Mouse (Mus musculus) frontal cortex, adult 2 months (tissue): ENCODE measurements around the gene Dpm3. TPM values are rescaled to one million over a fixed set of nuclear protein-coding genes. Genes with fewer than 3 reads are reported as not detected.

Source experiments
- DNase-seq, 2 experiments: peaks; one replicate each; pipeline ENCODE4 v3.0.0; 2022; ENCODE audit warnings: low spot score in 1 of 2; ENCODE audit errors: extremely low spot score in 1 of 2
- polyA plus RNA-seq: library from polyadenylated mRNA; depleted of rRNA; stranded (reverse); fragments of >200 nt; gene quantifications from 2 replicates; pipeline ENCODE4 v1.2.3, GENCODE M21; 2012

Dpm3 gene
- polyA plus RNA-seq, 1 experiment, result 131 TPM

DNA sequence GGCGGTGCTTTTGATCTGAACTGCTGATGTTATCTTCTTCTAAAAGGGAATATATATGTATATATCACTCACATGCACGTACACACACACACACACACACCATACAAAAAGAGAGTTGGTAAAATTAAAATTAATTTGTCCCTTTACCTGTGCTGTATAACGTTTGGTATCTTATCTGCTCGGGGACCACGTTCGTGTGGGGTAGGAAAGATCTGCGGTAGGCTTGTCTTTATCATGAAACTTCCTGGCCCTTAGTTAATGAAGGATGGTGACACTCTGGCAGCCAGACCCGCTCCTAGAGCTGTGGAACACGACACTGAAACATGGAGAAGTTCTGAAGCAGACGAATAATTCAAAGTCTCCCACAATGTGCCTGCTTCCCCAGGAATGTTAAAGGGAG, 32.7 kb downstream of the Dpm3 start:
- DNase-seq, result no peak

DNA sequence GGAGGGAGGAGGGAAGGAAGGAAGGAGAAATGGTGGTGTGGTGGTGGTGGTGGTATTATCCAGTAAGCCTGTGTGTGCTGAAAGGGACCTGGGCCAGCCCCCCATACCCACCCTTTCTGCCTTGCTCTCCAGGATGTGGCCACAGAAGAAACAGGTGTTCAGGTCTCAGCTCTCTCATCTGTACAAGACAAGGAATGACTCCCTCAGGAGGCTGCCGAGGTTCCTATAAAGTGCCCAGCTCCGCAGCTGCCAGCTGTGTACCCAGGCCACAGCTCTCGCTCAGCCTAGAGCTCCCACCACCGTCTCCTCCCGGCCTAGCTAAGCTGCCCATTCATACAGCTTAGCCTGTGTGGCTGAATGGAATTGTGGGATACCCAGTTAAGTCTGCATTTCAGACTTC, 33.1 kb downstream of the Dpm3 start:
- DNase-seq, result no peak

DNA sequence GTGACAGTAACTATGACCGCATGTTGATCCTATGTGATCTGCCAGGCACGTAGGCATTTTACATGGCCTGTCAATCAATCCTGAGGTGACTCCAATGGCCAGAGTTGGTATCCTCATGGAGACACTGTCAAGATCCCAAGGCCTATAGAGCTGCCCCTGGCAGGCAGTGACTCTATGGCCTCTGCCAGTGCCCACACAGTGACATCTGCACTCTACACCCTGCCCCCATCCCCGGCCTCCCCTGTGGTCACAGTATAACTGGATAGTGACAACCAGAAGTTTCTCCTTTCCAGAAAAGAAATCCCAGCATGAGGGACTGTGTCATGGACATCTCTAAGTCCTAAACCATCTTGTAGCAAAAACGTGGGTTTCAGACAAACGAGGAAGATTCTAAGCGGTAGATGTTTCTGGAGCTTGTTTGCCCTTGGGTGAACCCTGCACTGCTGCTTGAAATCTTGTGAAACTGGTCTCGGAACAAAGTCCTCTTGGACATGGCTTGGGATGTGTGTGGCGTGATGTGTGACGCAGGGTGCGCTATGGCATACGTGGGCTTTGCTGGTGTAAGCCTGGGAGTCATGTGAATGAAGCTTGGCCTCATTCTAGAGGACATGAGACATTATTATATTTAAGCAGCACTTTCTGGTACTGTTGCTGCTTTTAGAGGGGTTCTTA, 34.2 kb downstream of the Dpm3 start:
- no peak for DNase-seq

DNA sequence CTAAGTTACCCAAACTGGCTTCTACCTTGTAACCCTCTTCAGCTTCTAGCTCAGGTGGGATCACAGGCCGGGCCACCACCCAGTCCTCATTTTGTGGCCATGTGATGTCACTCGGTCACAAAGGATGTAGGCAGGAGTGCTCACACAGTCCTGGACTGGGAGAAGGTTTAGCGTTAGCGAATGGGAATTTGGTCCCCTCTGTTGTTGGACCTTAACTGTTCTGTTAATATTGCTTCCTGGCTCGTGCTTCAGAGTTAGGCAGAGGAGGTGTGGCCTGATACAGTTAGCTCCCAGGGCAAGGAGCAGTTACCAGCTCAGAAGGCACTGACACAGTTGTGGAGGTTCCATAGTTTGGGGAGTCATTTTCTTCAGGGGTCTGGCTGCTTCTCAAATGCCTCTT, 35.0 kb downstream of the Dpm3 start:
- DNase-seq, result no peak

DNA sequence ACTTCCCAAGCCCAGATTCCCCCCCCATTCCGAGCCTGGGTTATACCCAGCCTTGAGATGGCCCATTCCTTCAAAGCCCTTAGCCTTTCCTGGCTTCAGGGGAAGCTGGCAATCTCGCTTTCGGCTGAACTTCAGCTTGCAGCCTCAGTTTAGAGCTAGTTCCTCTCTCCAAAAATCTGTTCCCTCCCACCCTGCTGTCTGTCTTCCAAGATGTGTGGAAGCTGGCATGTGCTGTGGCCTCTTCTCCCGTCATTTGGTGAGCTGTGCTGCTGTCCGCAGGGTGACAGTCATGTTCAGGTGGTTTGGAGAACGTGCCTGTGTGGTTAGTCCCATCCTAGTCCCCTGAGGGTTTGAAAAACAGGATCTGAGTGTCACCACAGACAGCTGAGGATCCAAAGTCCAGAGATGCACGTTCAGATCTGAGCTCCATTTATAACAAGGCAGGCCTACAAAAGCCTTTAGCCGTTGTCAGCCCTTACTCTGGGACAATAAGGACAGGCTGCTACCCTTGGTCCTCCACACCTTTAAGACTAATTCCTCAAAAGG, 36.6 kb downstream of the Dpm3 start:
- no peak for DNase-seq

DNA sequence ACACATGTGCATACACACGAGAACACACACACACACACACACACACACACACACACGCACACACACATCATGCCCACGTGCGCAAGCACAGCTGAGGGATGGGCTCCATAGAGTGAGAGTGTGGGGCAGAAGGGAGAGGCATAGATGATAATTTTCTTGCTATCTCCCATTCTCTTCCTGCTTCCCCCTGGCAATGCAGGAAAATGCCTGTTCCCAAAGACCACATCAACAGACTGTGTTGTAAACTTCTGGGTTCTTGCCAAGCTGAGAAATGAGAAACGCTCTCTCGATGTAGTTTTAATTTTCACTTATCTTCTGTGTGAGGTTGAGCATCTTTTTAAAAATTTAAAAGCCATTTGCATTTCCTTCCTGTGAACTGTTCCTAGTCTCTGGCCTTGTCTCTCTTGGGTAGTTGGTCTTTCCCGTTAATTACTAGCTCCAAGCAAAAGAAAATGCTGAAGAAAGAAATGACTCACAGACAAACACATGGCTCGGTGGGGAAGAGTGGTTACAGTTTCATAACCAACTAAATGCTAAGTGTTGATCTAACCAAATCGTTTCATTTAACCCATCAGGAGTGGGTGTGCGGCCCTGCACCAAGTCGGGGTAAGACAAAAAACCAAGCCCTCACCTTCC, 37.7 kb downstream of the Dpm3 start:
- peak in 1 of 2 experiments; percentile 35 for DNase-seq

DNA sequence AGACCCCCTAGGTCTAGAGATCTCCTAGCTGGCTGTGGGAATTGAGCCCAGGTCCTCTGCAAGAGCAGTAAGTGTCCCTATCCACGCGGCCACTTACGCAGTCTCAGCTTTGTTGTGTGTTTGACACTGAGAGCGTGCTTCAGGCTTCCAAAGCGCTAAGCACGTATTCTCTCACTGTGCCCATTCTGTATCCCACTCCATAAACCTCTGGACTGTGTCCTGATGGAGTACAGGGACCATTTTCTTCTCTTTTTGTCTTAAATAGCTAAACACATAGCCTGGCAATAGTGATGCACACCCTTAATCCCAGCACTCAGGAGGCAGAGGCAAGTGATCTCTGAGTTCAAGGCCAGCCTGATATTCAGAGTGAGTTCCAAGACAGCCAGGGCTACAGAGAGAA, 39.8 kb downstream of the Dpm3 start:
- DNase-seq, result no peak

DNA sequence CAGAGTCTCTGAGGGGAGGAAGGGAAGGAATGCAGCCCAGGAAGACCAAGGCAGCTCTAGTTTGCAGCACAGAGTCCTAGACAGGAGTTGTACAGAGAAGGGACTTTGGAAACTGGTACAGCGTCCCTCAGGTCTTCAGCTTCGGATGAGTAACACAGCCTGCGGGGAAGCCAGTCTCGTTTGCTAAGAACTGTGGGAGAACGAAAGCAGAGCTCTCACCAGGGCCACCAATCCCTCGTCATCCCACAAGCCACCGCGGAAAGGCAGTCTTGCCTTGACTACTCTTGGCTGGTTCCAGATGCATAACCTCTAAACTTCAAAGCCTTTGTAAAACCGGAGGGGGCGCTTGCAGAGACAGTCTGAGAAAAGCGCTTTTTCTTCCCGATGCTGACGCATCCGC, 40.3 kb downstream of the Dpm3 start:
- DNase-seq, result peak in 1 of 2 experiments; percentile 59

DNA sequence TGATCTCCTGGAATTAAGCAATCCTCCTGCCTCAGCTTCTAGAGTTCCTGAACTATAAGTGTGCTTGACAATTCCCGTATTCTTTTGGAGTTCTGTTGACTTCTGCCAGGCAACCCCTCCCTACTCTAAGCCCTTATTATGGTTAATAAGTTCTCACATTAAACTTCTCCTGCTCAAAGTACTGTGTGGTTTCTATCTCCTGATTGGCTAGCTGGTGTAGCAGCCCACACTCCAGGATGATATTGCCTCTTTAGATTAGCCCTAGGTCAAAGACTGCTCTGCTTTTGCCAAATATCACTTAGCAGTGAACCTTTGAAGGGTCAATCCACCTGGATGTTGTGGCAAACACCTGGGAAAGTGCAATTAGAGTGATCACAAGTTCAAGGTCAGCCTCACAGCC, 40.9 kb downstream of the Dpm3 start:
- no peak for DNase-seq

DNA sequence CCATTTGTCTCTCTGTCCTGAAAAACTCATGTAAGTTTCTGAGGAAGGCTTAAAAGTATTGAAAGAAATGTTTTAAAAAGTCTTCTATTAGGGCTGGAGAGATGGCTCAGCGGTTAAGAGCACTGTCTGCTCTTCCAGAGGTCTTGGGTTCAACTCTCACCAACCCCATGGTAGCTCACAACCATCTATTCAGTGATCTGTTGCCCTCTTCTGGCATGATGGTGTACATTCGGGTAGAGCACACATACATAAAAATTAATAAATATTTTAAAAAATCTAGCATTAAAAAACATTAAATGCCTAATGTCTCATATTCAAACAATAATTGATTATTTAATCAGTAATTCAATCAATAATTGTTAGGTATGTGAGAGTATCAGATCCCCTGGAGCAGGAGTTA, 41.4 kb downstream of the Dpm3 start:
- DNase-seq, result no peak

DNA sequence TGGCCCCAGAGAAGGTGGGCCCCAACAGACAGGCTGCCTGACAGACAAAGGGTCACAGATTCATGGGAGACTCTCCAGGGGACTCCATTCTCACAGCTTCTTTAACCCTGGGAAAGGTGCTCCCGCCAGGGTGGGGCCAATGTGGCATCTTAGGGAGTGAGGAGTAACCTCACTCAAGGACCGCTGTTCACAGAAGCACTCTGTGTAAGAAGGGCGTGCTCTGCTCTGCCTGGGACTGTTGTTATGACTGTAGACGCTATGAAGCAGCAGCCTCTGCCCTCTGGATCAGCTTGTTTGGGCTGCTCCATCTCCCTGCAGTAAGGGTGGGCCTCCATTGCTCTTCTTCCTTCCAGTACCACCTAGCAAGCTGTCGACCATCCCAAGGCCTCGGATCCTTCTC, 45.3 kb downstream of the Dpm3 start:
- DNase-seq, result no peak

DNA sequence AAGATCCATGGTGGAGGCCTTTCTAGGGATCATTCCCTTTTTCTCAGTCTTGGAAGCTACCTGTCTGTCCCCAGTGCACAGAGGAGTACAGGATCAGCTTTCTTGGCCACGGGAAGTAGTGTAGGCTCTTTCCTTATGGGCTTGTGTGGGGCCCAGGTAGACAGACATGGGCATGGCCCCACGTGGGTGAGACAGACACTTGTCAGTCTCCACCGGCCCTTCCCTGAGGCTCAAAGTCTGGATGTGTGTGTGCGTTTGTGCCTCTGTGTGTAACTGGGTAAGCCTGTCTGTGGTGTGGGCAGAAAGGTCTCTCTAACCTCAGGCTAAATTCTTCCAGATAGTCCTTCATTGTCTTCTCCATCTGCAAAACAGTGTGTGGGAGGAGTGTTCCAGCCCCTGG, 45.9 kb downstream of the Dpm3 start:
- DNase-seq, result no peak

DNA sequence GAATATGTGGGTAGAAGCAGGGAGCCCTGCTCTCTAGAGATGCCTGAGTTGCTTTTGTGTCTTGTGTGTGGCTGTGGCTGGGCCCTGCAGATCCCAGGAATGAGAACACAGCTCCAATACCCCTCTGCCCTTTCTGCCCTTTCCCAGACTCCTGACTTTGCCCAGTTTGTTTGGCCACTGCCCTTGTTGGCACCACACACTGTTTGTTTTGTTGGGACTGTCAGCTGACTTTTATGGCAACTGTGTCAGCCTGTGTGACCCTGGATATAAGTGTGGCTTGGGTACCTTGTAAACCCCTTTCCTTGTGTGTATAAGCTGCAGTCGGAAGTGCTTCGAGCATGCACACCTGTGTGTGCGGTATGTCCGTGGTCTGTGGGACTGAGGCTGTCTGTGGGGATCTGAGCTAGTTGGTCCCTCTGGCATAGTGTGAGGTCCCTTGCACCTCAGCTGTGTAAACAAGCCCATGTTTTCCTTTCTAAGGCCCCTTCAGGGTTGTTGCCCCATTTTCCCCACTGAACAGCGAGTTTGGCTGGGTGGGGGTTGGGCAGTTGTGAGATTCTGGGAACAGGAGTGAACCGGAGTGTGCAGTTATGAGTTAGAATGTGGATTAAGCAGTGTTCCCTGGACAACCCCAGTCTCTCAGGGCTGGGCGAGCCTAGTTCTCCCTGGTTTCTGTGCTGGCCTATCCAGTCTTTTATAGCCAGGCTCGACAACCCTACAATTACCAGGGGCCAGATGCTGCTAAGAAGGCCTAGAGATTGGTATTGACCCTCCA, 46.6 kb downstream of the Dpm3 start:
- DNase-seq, result no peak

DNA sequence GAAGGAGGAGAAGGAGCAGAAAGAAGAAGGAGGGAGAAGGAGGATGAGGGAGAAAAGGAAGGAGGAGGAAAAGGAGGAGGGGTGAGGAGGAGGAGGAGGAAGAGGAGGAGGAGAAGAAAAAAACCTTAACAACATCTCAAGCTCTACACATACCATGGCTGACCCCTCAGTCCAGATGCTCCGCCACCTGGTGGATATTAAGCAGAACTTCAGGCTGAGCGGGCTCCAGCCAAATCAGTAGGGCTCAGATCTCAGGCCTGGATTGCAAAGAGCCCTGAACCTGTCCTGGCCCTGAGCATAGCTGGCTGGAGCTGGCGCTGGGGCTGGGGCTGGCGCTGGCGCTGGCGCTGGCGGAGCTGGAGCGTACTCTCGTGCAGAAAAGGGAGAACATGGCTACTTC, 48.9 kb downstream of the Dpm3 start:
- peak in 1 of 2 experiments; percentile 78 for DNase-seq

DNA sequence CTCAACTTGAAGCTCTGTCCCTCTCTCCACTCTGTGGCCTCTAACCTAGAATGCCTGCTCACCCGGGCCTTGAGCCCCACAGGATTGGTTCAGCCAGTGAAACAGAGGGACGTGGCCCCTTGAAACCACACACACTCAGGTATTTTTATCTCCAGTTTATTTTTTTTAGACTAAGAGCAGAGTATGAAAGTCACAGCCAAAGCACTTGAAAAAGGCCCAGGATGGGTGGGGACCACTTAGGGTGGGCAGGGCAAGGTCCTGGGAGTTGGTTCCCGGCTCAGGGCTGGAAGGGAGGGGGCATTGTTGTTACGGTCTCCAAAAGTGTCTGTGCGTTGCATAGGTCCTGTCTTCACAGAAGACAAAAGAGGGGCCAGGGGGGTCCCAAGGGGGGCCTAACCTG, 55.2 kb downstream of the Dpm3 start:
- no peak for DNase-seq

DNA sequence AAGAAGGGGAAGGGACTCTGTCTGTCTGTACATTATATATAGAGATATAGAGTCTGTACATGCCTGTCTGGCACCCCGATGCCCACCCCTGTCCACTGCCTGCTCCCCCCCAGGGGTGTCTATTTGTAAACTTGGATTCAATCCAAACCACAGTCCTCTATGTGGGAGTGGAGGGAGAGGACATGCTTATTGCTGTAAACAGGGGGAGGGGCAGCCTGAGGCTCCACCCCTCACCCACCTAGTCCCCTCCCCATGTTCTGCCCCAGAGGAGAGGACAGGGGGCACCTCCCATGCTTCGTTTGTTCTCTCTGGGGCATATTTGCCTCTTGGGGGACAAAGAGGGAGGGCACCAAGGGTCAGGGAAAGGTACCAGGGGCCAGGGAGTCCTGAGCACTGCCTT, 55.6 kb downstream of the Dpm3 start:
- no peak for DNase-seq

DNA sequence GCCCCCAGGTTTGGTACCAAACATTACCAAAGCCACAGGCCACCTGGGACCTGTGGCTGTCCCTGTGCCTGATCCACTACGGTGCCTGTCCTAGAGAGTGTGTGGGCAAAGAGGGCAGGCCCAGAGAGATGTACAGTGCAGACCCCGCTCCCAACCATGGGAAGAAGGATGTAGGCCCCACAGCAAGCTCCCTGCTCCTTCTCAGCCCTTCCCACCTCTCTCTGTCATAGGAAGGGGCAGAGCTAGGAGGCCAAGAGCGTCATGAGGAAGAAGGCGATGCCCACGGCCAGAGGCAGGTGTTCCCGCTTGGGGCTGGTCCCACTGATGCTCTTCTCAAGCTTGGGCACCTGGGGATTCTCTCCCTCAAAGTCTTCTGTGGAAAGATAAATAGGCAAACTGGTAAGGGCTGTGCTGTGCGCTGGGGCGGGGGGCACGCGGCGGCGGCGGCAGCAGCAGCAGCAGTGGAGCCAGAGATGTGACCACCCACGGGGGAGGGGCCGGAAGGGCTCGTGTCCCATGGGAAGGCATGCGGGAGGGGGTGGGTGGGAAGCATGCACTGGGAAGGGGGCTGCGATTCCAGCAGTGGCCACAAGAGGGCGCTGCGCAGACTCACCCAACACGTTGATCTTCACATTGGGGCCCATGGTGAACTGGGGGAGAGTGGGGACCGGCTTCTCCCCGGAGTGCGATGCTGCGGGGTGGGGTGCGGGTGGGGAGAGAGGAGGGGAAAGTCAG, 56.2 kb downstream of the Dpm3 start:
- DNase-seq, result peak in 1 of 2 experiments; percentile 90

DNA sequence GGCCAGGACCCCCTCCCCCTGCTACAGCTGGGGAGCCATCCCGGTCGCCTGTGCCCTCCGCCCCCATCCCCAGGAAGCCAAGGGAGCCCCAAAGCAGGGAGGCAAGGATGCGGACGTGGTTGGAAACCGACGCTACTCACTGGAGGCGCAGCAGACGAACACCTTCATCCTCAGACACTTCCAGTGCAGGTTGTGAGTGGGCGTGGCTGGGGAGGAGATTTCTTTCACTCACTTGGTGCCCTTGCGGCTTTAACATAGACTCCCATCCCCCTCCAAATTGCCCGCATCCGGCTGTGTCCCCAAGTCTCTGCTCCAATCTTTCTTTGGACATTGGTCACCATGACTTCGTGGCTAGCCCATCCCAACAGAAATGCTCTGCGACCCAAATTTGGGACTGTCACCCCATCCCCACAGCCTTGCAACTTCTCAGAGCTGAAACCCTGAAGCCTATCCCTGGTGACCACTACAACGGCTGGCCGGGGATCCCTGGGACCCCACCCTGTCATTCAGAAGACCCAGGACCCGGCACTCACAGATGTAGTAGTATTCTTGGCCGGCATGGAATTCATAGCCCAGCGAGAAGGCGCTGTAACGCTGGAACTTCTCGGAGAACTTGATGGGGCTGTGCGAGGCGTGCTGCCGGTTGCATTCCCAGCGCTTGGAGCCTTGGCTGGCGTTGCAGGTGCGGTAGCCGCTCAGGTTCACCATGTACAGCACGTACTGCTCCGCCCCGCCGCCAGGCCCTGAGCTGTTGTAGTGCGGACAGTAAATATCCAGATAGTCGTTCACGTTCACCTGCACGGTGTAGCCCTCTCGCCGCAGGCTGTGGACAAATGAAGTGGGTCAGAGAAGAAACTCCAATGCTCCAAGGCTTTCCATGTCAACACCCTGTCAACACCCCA, 57.0 kb downstream of the Dpm3 start:
- peak in 1 of 2 experiments; percentile 45 for DNase-seq
